Mouse (Mus musculus): ENCODE measurements around the gene Fam131c.

DNA sequence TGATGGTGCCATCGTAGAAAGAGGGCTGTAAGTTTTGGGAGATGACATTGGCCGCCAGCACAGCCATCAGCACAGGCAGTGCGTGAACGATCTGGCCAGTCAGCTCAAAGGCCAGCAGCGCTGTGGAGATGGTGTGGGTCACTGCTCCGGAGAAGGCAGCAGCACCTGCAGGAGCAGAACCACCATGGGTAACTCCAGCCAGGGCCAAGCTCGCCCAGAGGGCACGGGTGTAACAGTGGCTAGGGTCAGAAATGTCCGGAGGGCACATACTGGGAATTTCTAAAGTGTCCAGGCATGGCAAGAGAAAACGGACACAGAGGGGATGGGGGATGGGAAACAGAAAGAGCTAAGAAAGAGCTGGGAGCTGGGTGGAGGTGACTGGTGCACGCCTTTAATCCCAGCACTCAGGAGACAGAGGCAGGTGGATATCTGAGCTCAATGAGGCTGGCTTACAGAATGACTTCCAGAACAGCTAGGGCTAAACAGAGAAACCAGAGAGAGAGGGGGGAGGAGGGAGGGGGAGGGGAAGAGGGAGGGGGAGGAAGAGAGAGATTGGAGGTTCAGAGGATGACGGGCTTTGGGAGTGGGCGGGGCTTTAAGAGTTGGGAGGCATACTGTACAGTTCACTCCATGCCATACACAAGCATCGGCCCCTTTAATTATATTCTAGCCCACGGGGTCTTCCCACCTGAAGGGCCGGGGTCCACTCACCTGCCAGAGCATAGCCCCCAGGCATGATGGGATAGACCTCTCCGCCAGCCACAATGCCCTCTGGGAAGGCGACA lies 21.5 kb downstream of the Fam131c start:
- TF ChIP-seq CTCF (IDR thresholded peaks at IDR 0.05; ENCODE audit: control insufficient read depth, insufficient read depth, low read length) (no peak), POLR2A (IDR thresholded peaks at IDR 0.05; ENCODE audit: borderline replicate concordance, control insufficient read depth, low read depth, low read length) (no peak)
